Mouse (Mus musculus): Measurements from ENCODE around the gene Adamts2. TPM values are rescaled to one million over a fixed set of nuclear protein-coding genes. Genes with fewer than 3 reads are reported as not detected.

Gene Adamts2
- 0.98 and 1.7 TPM in 2 replicates for total RNA-seq (2023)

DNA sequence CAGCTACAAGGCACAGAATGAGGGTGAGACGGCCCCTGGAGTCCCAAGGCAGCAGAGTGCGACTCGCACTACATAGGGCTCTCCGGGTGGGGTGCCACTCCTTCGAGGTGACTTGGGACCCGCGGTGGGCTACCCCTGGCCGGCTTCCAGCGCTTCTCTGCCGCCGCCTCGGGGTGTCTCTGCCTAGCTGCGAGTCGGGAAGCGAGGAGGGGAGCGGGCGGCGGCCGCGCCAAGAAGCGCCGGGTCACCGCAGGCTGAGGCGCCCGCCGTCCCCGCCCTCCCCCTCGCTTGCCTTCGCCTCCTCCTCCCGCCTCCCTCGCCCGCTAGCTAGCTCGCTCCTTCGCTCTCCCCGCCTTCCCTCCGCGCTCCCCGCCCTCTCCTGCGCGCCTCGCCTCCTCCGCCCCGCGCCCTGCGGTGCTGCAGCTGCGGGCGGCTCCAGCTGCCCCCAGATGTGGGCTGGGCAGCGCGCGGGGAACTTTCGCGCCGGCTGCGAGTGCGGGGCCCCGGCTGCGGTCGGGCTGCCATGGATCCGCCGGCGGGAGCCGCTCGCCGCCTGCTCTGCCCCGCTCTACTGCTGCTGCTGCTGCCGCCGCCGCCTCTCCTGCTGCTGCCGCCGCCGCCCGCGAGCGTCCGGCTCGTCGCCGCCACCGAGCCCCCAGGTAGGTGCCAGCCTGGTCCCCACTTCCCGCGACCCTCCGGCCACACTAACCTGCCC, at the start of gene Adamts2:
Adamts2 (plus strand) TSS at position 444 of the 715 bp plus-strand sequence.

GRCm38 (mm10) chr11:50827010-50827953, 225.4 kb downstream of the Adamts2 start, which contains the start of gene Zfp354c:
Gene Zfp354c, minus strand, starts transcription at chr11:50827724.

GRCm38 (mm10) chr11:50841023-50841735, 239.3 kb downstream of the Adamts2 start, which contains the start of gene Zfp879:
Gene Zfp879, minus strand, starts transcription at chr11:50841552.

DNA sequence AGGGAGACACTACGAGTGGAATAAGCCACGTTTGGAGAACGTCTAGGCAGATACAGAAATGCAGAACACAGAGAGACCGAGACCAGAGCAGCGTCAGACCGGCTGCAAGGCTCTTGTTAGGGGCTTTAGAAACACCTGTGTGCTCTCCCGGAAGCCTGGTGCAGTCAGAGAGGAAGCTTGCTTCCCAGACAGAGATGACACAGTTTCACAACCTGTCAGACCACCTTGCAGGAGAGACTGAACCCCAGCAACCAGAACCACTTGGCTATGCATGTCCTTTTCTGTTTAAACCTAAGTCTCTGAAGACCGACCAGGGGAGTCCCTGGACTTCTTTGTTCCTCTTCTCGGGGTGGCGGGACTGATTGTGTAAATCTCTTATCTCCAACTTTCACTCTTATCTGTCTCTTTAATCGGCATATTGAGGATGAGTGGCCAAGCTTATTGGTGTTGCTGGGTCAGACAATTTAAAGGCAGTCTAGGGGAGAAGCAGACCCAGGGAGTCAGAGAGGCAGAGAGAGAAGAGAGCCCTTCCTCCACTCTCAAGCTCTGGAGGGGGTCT, 248.4 kb downstream of the Adamts2 start, which contains the start of gene Grm6:
Grm6 (plus strand) TSS at position 509 of the 559 bp plus-strand sequence.

Other genes starting within 250 kb of the Adamts2 start
- gene Cby3, start 247.6 kb upstream of the Adamts2 start, total RNA-seq (2023): not detected in 2 replicates
- gene Hnrnph1, start 225.1 kb upstream of the Adamts2 start, total RNA-seq (2023): 524 and 723 TPM in 2 replicates
- 23.4 and 31.6 TPM in 2 replicates for gene Rufy1, start 171.0 kb upstream of the Adamts2 start, total RNA-seq (2023)
- gene Zfp354c, start 225.6 kb downstream of the Adamts2 start, total RNA-seq (2023): 0.14 and 0.28 TPM in 2 replicates
- not detected in 2 replicates for gene Zfp879, start 239.5 kb downstream of the Adamts2 start, total RNA-seq (2023)
- gene Grm6, start 248.6 kb downstream of the Adamts2 start, total RNA-seq (2023): 0.20 and 0.54 TPM in 2 replicates